Mouse (Mus musculus) heart, adult 2 months (tissue): Measurements from ENCODE around the gene AW822073.

Experiments
- CTCF ChIP-seq: fragments of 200-600 bp; IDR thresholded peaks from 2 replicates; pipeline ENCODE4 v1.8.1; 2022; ENCODE audit warnings: antibody characterized with exemption, mild to moderate bottlenecking, moderate library complexity
- EP300 ChIP-seq: fragments of 200-500 bp; IDR thresholded peaks from 2 replicates; pipeline ENCODE4 v1.6.1; 2011; ENCODE audit warnings: low read depth, low read length, control low read depth; ENCODE audit not compliant: insufficient read depth
- POLR2A ChIP-seq: fragments of 200-500 bp; IDR thresholded peaks from 2 replicates; pipeline ENCODE4 v1.6.1; 2011; ENCODE audit warnings: mild to moderate bottlenecking, low read depth, low read length, control low read depth; ENCODE audit not compliant: insufficient read depth

GRCm38 (mm10) chr10:58220726-58221125, 4.0 kb downstream of the AW822073 start:
- TF ChIP-seq CTCF, result no peak
- TF ChIP-seq POLR2A, result no peak
- TF ChIP-seq EP300, result no peak
